Mouse (Mus musculus): Measurements from ENCODE around the gene Btbd19. TPM values are rescaled to one million over a fixed set of nuclear protein-coding genes. Genes with fewer than 3 reads are reported as not detected.

Gene Btbd19
- polyA plus RNA-seq (2015; fragmentation: Nextera tagmentation; extraction: Ambion mirVana), result 4.9 and 5.6 TPM in 2 replicates

GRCm38 (mm10) chr4:117125348-117125909 lies at the start of gene Btbd19:
TSS of gene Btbd19 (minus strand) at chr4:117125725.

GRCm38 (mm10) chr4:117155792-117156355 lies 30.3 kb upstream of the Btbd19 start, which contains the start of gene Rps8:
TSS of gene Rps8 (minus strand) at chr4:117156243.

GRCm38 (mm10) chr4:117133817-117134600 lies 8.5 kb upstream of the Btbd19 start, which contains the start of gene Plk3:
TSS of gene Plk3 (minus strand) at chr4:117133963.

GRCm38 (mm10) chr4:117126675-117127290 lies 1.3 kb upstream of the Btbd19 start, which contains the start of gene Tctex1d4:
TSS of gene Tctex1d4 (plus strand) at chr4:117126794.

GRCm38 (mm10) chr4:117095551-117096452 lies 29.7 kb downstream of the Btbd19 start, which contains the start of gene Ptch2:
TSS of gene Ptch2 (plus strand) at chr4:117096075.

Small RNAs within 50 kb of the gene (microRNA-seq; reads per million reads assigned to microRNA genes)
- not detected for gene Gm22398

Other genes starting within 250 kb of the Btbd19 start
- gene Zswim5, start 248.3 kb downstream of the Btbd19 start, polyA plus RNA-seq (2015; fragmentation: Nextera tagmentation; extraction: Ambion mirVana), result 0.30 and 0.49 TPM in 2 replicates
- 54.3 and 54.6 TPM in 2 replicates for gene Urod, start 131.3 kb downstream of the Btbd19 start, polyA plus RNA-seq (2015; fragmentation: Nextera tagmentation; extraction: Ambion mirVana)
- gene Hectd3, start 130.4 kb downstream of the Btbd19 start, polyA plus RNA-seq (2015; fragmentation: Nextera tagmentation; extraction: Ambion mirVana), result 5.9 and 6.5 TPM in 2 replicates
- 33.5 TPM in 2 replicates for gene Eif2b3, start 106.3 kb downstream of the Btbd19 start, polyA plus RNA-seq (2015; fragmentation: Nextera tagmentation; extraction: Ambion mirVana)
- gene Ptch2, start 29.6 kb downstream of the Btbd19 start, polyA plus RNA-seq (2015; fragmentation: Nextera tagmentation; extraction: Ambion mirVana), result 1.0 and 1.1 TPM in 2 replicates
- gene Tctex1d4, start 1.1 kb upstream of the Btbd19 start, polyA plus RNA-seq (2015; fragmentation: Nextera tagmentation; extraction: Ambion mirVana), result 0.25 and 0.51 TPM in 2 replicates
- 8.9 and 9.2 TPM in 2 replicates for gene Plk3, start 8.2 kb upstream of the Btbd19 start, polyA plus RNA-seq (2015; fragmentation: Nextera tagmentation; extraction: Ambion mirVana)
- gene Rps8, start 30.5 kb upstream of the Btbd19 start, polyA plus RNA-seq (2015; fragmentation: Nextera tagmentation; extraction: Ambion mirVana), result 709 and 740 TPM in 2 replicates
- gene Kif2c, start 56.9 kb upstream of the Btbd19 start, polyA plus RNA-seq (2015; fragmentation: Nextera tagmentation; extraction: Ambion mirVana), result 7.8 and 10.4 TPM in 2 replicates
- gene Tmem53, start 126.2 kb upstream of the Btbd19 start, polyA plus RNA-seq (2015; fragmentation: Nextera tagmentation; extraction: Ambion mirVana), result 10.5 and 13.7 TPM in 2 replicates
- gene Armh1, start 126.4 kb upstream of the Btbd19 start, polyA plus RNA-seq (2015; fragmentation: Nextera tagmentation; extraction: Ambion mirVana), result 0.08 TPM in 1 of 2 replicates, not detected in the other

Data from urinary bladder, postnatal 0 days (tissue).